ENCODE assay signal across 16 mouse cellular contexts in genomic region chr4:21070198-21070785, GRCm38 (mm10).
"Had no signal": no experiment of that assay in that cellular context is flagged by ENCODE, and none has a peak within 500 bp of the region (broad histone marks: within the 10 kb centered on the region; RNA-seq: fewer than 3 reads in every experiment).

No protein-coding gene starts in this region.

- H3K4me2 ChIP-seq: neural tube, embryonic 12.5 days; neural tube, embryonic 13.5 days; neural tube, embryonic 15.5 days; stomach, embryonic 15.5 days had no signal

- H3K4me3 ChIP-seq: neural tube, embryonic 12.5 days; neural tube, embryonic 13.5 days; neural tube, embryonic 15.5 days; stomach, embryonic 15.5 days had no signal

- H3K9me3 ChIP-seq: neural tube, embryonic 12.5 days; neural tube, embryonic 13.5 days; neural tube, embryonic 15.5 days; stomach, embryonic 15.5 days had no signal

- H3K4me1 ChIP-seq: neural tube, embryonic 12.5 days; neural tube, embryonic 13.5 days; neural tube, embryonic 15.5 days; stomach, embryonic 15.5 days had no signal

- H3K27ac ChIP-seq: neural tube, embryonic 12.5 days; neural tube, embryonic 13.5 days; neural tube, embryonic 15.5 days; stomach, embryonic 15.5 days; stomach, postnatal 0 days had no signal

- H3K27me3 ChIP-seq: neural tube, embryonic 12.5 days; neural tube, embryonic 13.5 days; neural tube, embryonic 15.5 days; stomach, embryonic 15.5 days had no signal

- DNase-seq: retina, postnatal 1 day; right cerebral cortex, postnatal 14 days; right cerebral cortex, postnatal 25 days; right cerebral cortex, postnatal 4 days; spleen, adult 18-20 months; thymus, adult 18-20 months; thymus, adult 2 months; thymus, postnatal 14 days; thymus, postnatal 25 days; thymus, postnatal 36 days; thymus, postnatal 4 days had no signal

- H3K9ac ChIP-seq: neural tube, embryonic 12.5 days; neural tube, embryonic 13.5 days; neural tube, embryonic 15.5 days; stomach, embryonic 15.5 days had no signal

- H3K36me3 ChIP-seq: neural tube, embryonic 12.5 days; neural tube, embryonic 13.5 days; neural tube, embryonic 15.5 days; stomach, embryonic 15.5 days had no signal
